Mouse (Mus musculus) spleen, adult 2 months (tissue): ENCODE data around the gene Arhgef10l.

Experiments used
- CTCF ChIP-seq: fragments of 200-500 bp; IDR thresholded peaks from 2 replicates; pipeline ENCODE4 v1.5.1; 2011; ENCODE audit warnings: mild to moderate bottlenecking, inconsistent platforms; ENCODE audit not compliant: insufficient read depth, insufficient read length, insufficient replicate concordance; ENCODE audit errors: extremely low read depth
- POLR2A ChIP-seq: fragments of 200-500 bp; IDR thresholded peaks from 2 replicates; pipeline ENCODE4 v1.6.1; 2011; ENCODE audit warnings: low read depth, low read length, inconsistent platforms

GRCm38 (mm10) chr4:140608228-140608720, 57.5 kb downstream of the Arhgef10l start:
- TF ChIP-seq CTCF (no peak), POLR2A (no peak)
